Comparison of ENCODE assay signal across 16 mouse cellular contexts in the genomic region with DNA sequence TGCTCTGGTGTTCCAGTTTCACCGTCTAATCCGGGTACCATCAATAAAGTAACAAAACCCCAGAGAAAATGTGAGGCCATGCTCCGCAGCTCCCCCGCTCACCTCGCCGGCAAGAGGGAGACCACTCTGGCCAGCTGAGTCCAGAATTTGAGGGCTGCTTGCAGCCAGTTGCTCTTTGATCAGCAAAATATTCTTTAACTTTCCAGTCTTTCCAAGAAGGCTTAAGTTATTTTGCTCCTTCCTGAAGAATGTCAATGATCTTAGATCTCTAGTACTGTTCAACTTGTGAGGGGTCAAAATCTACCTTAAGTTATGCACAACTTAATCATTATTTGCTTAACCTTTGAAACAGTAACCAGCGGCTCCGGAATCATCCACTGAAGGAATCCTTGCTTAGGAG. TPM values are rescaled to one million over a fixed set of nuclear protein-coding genes. Genes with fewer than 3 reads are reported as not detected.
DNase-seq lines count a peak whose midpoint lies in the region; ATAC-seq lines count a peak whose summit lies in the region.
"Had no signal": no experiment of that assay in that cellular context is flagged by ENCODE, and none has a peak within 500 bp of the region (broad histone marks: within the 10 kb centered on the region; RNA-seq: fewer than 3 reads in every experiment).

Cubn (minus strand) TSS at position 80 of the 400 bp plus-strand sequence.

- intact Hi-C loops in gastrocnemius, postnatal 36 days (cut with DNase I) = no loop called here

- no peak for DNase-seq in forebrain, embryonic 11.5 days (ENCODE audit: low spot score)
- DNase-seq in embryonic facial prominence, embryonic 10.5 days (ENCODE audit: low spot score) = peak; percentile 18
- DNase-seq in kidney, adult 11 months = peak; percentile 52
- peak; percentile 47 for DNase-seq in kidney, postnatal 10 days
- no peak for DNase-seq in gastrocnemius, postnatal 36 days
- DNase-seq in left cerebral cortex, adult 9 months (ENCODE audit: low spot score in 2 of 2) = no peak
- DNase-seq: adrenal gland, postnatal 14 days; cerebellum, adult 2 months; lung, adult 18-20 months; thymus, adult 2 months had no signal

- no peak within 1 kb of the TSS for H3K27ac ChIP-seq in forebrain, embryonic 11.5 days (ENCODE audit: low read depth, low read length)
- H3K27ac ChIP-seq in forebrain, embryonic 16.5 days (ENCODE audit: low read length) = no peak within 1 kb of the TSS
- H3K27ac ChIP-seq in embryonic facial prominence, embryonic 10.5 days (replicated peaks) = no peak within 1 kb of the TSS
- H3K27ac ChIP-seq: limb, embryonic 15.5 days; neural tube, embryonic 15.5 days had no signal

- 32% methylated on average over 8 of the region's 8 CpGs for WGBS in forebrain, embryonic 11.5 days
- WGBS in forebrain, embryonic 16.5 days = 45% methylated on average over 8 of the region's 8 CpGs
- 33% methylated on average over 8 of the region's 8 CpGs for WGBS in embryonic facial prominence, embryonic 10.5 days

- 0 out of 2 replicates have a peak, but pooled peaks have one; percentile 37 for ATAC-seq in forebrain, embryonic 11.5 days (replicated peaks; ENCODE audit: low FRiP score)
- ATAC-seq in forebrain, embryonic 16.5 days = no peak
- ATAC-seq in activated CD4-positive, CD25-positive, alpha-beta regulatory T cell, adult 4 months = no peak

- H3K36me3 ChIP-seq in forebrain, embryonic 11.5 days (ENCODE audit: control insufficient read depth, insufficient read depth, low read length) = no peaks in the 10 kb centered on the region
- H3K36me3 ChIP-seq in forebrain, embryonic 16.5 days (ENCODE audit: control insufficient read depth, insufficient read depth) = no peaks in the 10 kb centered on the region
- no peaks in the 10 kb centered on the region for H3K36me3 ChIP-seq in embryonic facial prominence, embryonic 10.5 days (replicated peaks)
- H3K36me3 ChIP-seq: limb, embryonic 15.5 days; neural tube, embryonic 15.5 days had no signal

- no peak within 1 kb of the TSS for H3K4me2 ChIP-seq in forebrain, embryonic 11.5 days (ENCODE audit: low read depth, low read length, severe bottlenecking)
- no peak within 1 kb of the TSS for H3K4me2 ChIP-seq in forebrain, embryonic 16.5 days (ENCODE audit: low read length)
- H3K4me2 ChIP-seq: limb, embryonic 15.5 days; neural tube, embryonic 15.5 days had no signal

- H3K4me3 ChIP-seq in forebrain, embryonic 11.5 days (ENCODE audit: low read depth, low read length) = no peak within 1 kb of the TSS
- H3K4me3 ChIP-seq in forebrain, embryonic 16.5 days (replicated peaks; ENCODE audit: low read length) = no peak within 1 kb of the TSS
- H3K4me3 ChIP-seq in embryonic facial prominence, embryonic 10.5 days = no peak within 1 kb of the TSS
- H3K4me3 ChIP-seq: limb, embryonic 15.5 days; megakaryocyte, embryonic 14.5 days; neural tube, embryonic 15.5 days had no signal

- no peaks in the 10 kb centered on the region for H3K9me3 ChIP-seq in forebrain, embryonic 11.5 days (ENCODE audit: control insufficient read depth, low read length)
- no peaks in the 10 kb centered on the region for H3K9me3 ChIP-seq in forebrain, embryonic 16.5 days (ENCODE audit: control insufficient read depth, low read length)
- no peaks in the 10 kb centered on the region for H3K9me3 ChIP-seq in embryonic facial prominence, embryonic 10.5 days
- H3K9me3 ChIP-seq: limb, embryonic 15.5 days; megakaryocyte, embryonic 14.5 days; neural tube, embryonic 15.5 days had no signal

- H3K9ac ChIP-seq in forebrain, embryonic 11.5 days (ENCODE audit: low read length) = no peak within 1 kb of the TSS; the same call in 1 of the 2 replicates
- no peak within 1 kb of the TSS for H3K9ac ChIP-seq in forebrain, embryonic 16.5 days (replicated peaks; ENCODE audit: low read depth, low read length)
- H3K9ac ChIP-seq: limb, embryonic 15.5 days; neural tube, embryonic 15.5 days had no signal

- peaks cover 5% of the 10 kb centered on the region; the same call in 1 of the 2 replicates for H3K4me1 ChIP-seq in forebrain, embryonic 11.5 days (replicated peaks; ENCODE audit: control insufficient read depth, insufficient read depth, low read length)
- no peaks in the 10 kb centered on the region for H3K4me1 ChIP-seq in forebrain, embryonic 16.5 days (replicated peaks; ENCODE audit: control insufficient read depth, insufficient read depth, low read length)
- H3K4me1 ChIP-seq in embryonic facial prominence, embryonic 10.5 days = peaks cover 10% of the 10 kb centered on the region
- H3K4me1 ChIP-seq: neural tube, embryonic 15.5 days had no signal

- H3K27me3 ChIP-seq in forebrain, embryonic 11.5 days (ENCODE audit: control insufficient read depth, insufficient read depth, low read length) = no peaks in the 10 kb centered on the region
- H3K27me3 ChIP-seq in forebrain, embryonic 16.5 days (replicated peaks; ENCODE audit: control insufficient read depth, insufficient read depth, low read length) = no peaks in the 10 kb centered on the region
- no peaks in the 10 kb centered on the region for H3K27me3 ChIP-seq in embryonic facial prominence, embryonic 10.5 days (replicated peaks; ENCODE audit: low read depth, poor library complexity, severe bottlenecking)
- H3K27me3 ChIP-seq: limb, embryonic 15.5 days; neural tube, embryonic 15.5 days had no signal

RNA-seq across cellular contexts. Expression of gene Cubn, which starts in this region (rescaled TPM):
- polyA plus RNA-seq in forebrain, embryonic 11.5 days (2014; fragmentation: Nextera tagmentation; extraction: Ambion mirVana) = 0.32 and 0.49 TPM in 2 replicates
- 0.18 and 0.30 TPM in 2 replicates for polyA plus RNA-seq in forebrain, embryonic 16.5 days (2015; fragmentation: Nextera tagmentation; extraction: Ambion mirVana)
- polyA plus RNA-seq in embryonic facial prominence, embryonic 10.5 days (2016; fragmentation: Nextera tagmentation; extraction: Ambion mirVana) = 0.11 and 0.14 TPM in 2 replicates
- under 1 TPM; 0.05 to 0.15 TPM for polyA plus RNA-seq in activated CD4-positive, CD25-positive, alpha-beta regulatory T cell, adult 4 months (2017; shearing (Covaris generic))
- under 1 TPM; 0.05 to 0.08 TPM for total RNA-seq in gastrocnemius, postnatal 36 days (2021)
- total RNA-seq: hematopoietic stem cell, adult 5-6 weeks had no signal

Comparison
In these comparisons a context has a peak if more than half of its experiments do, and no peak if none do; other contexts are left out.
1. Peak in ATAC-seq in forebrain, embryonic 11.5 days; RNA of the gene not detected or under 1 TPM.
2. Peak in DNase-seq in embryonic facial prominence, embryonic 10.5 days; RNA of the gene not detected or under 1 TPM.
3. DNase-seq: peak in kidney, adult 11 months (single experiment) and kidney, postnatal 10 days (single experiment); none in forebrain, embryonic 11.5 days (single experiment), gastrocnemius, postnatal 36 days (0 of 2) and left cerebral cortex, adult 9 months (0 of 2).